Mouse (Mus musculus) G1E (cell line): ENCODE data around the gene Tec. TPM values are rescaled to one million over a fixed set of nuclear protein-coding genes. Genes with fewer than 3 reads are reported as not detected.

Source experiments
- ATAC-seq: 2 replicates; pipeline ENCODE4 v1.8.0; 2016; ENCODE audit warnings: mild to moderate bottlenecking; ENCODE audit not compliant: insufficient number of reproducible peaks, poor library complexity, low FRiP score, severe bottlenecking; ENCODE audit errors: extremely low read depth
- DNase-seq: peaks from one replicate; pipeline ENCODE4 v3.0.0; 2012; ENCODE audit warnings: low spot score
- H3K27me3 ChIP-seq: 2 replicates; pipeline ENCODE4 v1.6.1; 2012; ENCODE audit warnings: mild to moderate bottlenecking, low read length, inconsistent platforms; ENCODE audit not compliant: insufficient read depth
- H3K36me3 ChIP-seq: replicated peaks from 2 replicates; pipeline ENCODE3; 2012; ENCODE audit warnings: mild to moderate bottlenecking, inconsistent platforms
- H3K4me1 ChIP-seq: 2 replicates; pipeline ENCODE4 v1.6.1; 2012; ENCODE audit warnings: low read depth, low read length, inconsistent platforms, mixed read lengths; ENCODE audit not compliant: insufficient read depth
- H3K4me3 ChIP-seq: 2 replicates; pipeline ENCODE4 v1.5.1; 2012; ENCODE audit warnings: low read depth, mild to moderate bottlenecking, inconsistent platforms, low read length, moderate library complexity, mixed read lengths
- H3K9me3 ChIP-seq: replicated peaks from 2 replicates; pipeline ENCODE4 v1.6.1; 2012; ENCODE audit warnings: inconsistent platforms
- CTCF ChIP-seq: IDR thresholded peaks from 2 replicates; pipeline ENCODE4 v1.5.1; 2012; ENCODE audit warnings: low read depth, low read length, inconsistent platforms, mixed read lengths
- GATA1 ChIP-seq: IDR thresholded peaks from 2 replicates; pipeline ENCODE4 v1.6.1; 2012; ENCODE audit warnings: borderline replicate concordance, low read length, inconsistent platforms, mixed read lengths
- GATA2 ChIP-seq: IDR thresholded peaks from 2 replicates; pipeline ENCODE4 v1.6.1; 2012; ENCODE audit warnings: low read depth, low read length, inconsistent platforms, borderline replicate concordance
- POLR2AphosphoS5 ChIP-seq: IDR thresholded peaks from 2 replicates; pipeline ENCODE4 v1.6.1; 2012; ENCODE audit warnings: low read depth, low read length, inconsistent platforms; ENCODE audit not compliant: insufficient replicate concordance
- TAL1 ChIP-seq: conservative IDR thresholded peaks from 2 replicates; pipeline ENCODE4 v1.6.1; 2012; ENCODE audit warnings: low read depth, low read length, inconsistent platforms, mixed read lengths
- polyA plus RNA-seq: library from polyadenylated mRNA; stranded (reverse); fragments of >175 nt; gene quantifications from 2 replicates; pipeline ENCODE4 v1.2.3, GENCODE M21; 2012
- total RNA-seq, 2 experiments: library from RNA; stranded (forward) in 1 of 2; stranded (reverse) in 1 of 2; fragments of 200-1000 nt in 1 of 2; fragments of >200 nt in 1 of 2; fragmentation: Nextera tagmentation in 1 of 2; gene quantifications; 2 replicates each; pipeline ENCODE4 v1.2.3; 2014 to 2017

Tec gene
- total and polyA plus RNA-seq, 3 experiments = 2.9 to 91.6 (median 45.7) TPM

GRCm38 (mm10) chr5:72785451-72785850 is 82.8 kb downstream of the Tec start:
- Histone ChIP-seq H3K36me3 (peaks cover 41% of the 10 kb centered on the region), H3K9me3 (no peaks in the 10 kb centered on the region), H3K27me3 (no peaks in the 10 kb centered on the region), H3K4me3 (no peak overlapping the region), H3K4me1 (peaks cover 18% of the 10 kb centered on the region)
- DNase-seq (no peak), ATAC-seq (no peak)
- no peak for TF ChIP-seq GATA2
- no peak for TF ChIP-seq GATA1
- TF ChIP-seq CTCF = no peak
- TF ChIP-seq POLR2AphosphoS5 = no peak
- TF ChIP-seq TAL1 = no peak

GRCm38 (mm10) chr5:72784719-72785118 is 83.6 kb downstream of the Tec start:
- Histone ChIP-seq H3K36me3 (peaks cover 42% of the 10 kb centered on the region), H3K4me3 (no peak overlapping the region), H3K4me1 (peaks cover 18% of the 10 kb centered on the region), H3K27me3 (no peaks in the 10 kb centered on the region), H3K9me3 (no peaks in the 10 kb centered on the region)
- ATAC-seq (no peak), DNase-seq (no peak)
- TF ChIP-seq TAL1 = no peak
- no peak for TF ChIP-seq GATA1
- no peak for TF ChIP-seq GATA2
- no peak for TF ChIP-seq POLR2AphosphoS5
- no peak for TF ChIP-seq CTCF

- Histone ChIP-seq H3K4me1 (peaks cover 18% of the 10 kb centered on the region), H3K27me3 (no peaks in the 10 kb centered on the region), H3K9me3 (no peaks in the 10 kb centered on the region), H3K4me3 (no peak overlapping the region), H3K36me3 (peaks cover 42% of the 10 kb centered on the region)
- ATAC-seq (peak; percentile 49; the same call in 1 of the 2 replicates), DNase-seq (no peak)
- TF ChIP-seq GATA2 = no peak
- TF ChIP-seq POLR2AphosphoS5 = no peak
- TF ChIP-seq CTCF = no peak
- TF ChIP-seq TAL1 = no peak
- TF ChIP-seq GATA1 = no peak
Observed at GRCm38 (mm10) chr5:72783957-72784356, 84.3 kb downstream of the Tec start.

GRCm38 (mm10) chr5:72783123-72783522 is 85.2 kb downstream of the Tec start:
- DNase-seq (no peak), ATAC-seq (no peak)
- no peaks in the 10 kb centered on the region for H3K27me3 ChIP-seq
- H3K9me3 ChIP-seq = no peaks in the 10 kb centered on the region
- peaks cover 46% of the 10 kb centered on the region for H3K36me3 ChIP-seq
- H3K4me3 ChIP-seq = no peak overlapping the region
- peaks cover 18% of the 10 kb centered on the region for H3K4me1 ChIP-seq
- TF ChIP-seq CTCF (no peak), TAL1 (no peak), POLR2AphosphoS5 (no peak), GATA1 (no peak), GATA2 (no peak)

GRCm38 (mm10) chr5:72781776-72782175 is 86.5 kb downstream of the Tec start:
- no peak for DNase-seq
- no peaks in the 10 kb centered on the region for H3K27me3 ChIP-seq
- no peak overlapping the region for H3K4me3 ChIP-seq

GRCm38 (mm10) chr5:72776595-72776994 is 91.7 kb downstream of the Tec start:
- H3K36me3 ChIP-seq = peaks cover 47% of the 10 kb centered on the region

More at GRCm38 (mm10) chr5:72781776-72782175, 86.5 kb downstream of the Tec start:
- Histone ChIP-seq H3K9me3 (no peaks in the 10 kb centered on the region), H3K36me3 (peaks cover 50% of the 10 kb centered on the region), H3K4me1 (peaks cover 18% of the 10 kb centered on the region)
- no peak for ATAC-seq
- TF ChIP-seq GATA2 (no peak), CTCF (no peak), TAL1 (no peak)

More at GRCm38 (mm10) chr5:72776595-72776994, 91.7 kb downstream of the Tec start:
- DNase-seq = no peak
- Histone ChIP-seq H3K4me1 (peaks cover 4% of the 10 kb centered on the region), H3K27me3 (no peaks in the 10 kb centered on the region), H3K9me3 (no peaks in the 10 kb centered on the region), H3K4me3 (no peak overlapping the region)
- no peak for ATAC-seq
- TF ChIP-seq TAL1 = no peak
- no peak for TF ChIP-seq GATA1
- TF ChIP-seq POLR2AphosphoS5 = no peak
- no peak for TF ChIP-seq GATA2
- no peak for TF ChIP-seq CTCF
